Mouse (Mus musculus): ENCODE data around the gene S100a3. TPM values are rescaled to one million over a fixed set of nuclear protein-coding genes. Genes with fewer than 3 reads are reported as not detected.

S100a3 gene
- total and polyA plus RNA-seq, 3 experiments, result 0.03 to 0.04 TPM; not detected in 1

DNA sequence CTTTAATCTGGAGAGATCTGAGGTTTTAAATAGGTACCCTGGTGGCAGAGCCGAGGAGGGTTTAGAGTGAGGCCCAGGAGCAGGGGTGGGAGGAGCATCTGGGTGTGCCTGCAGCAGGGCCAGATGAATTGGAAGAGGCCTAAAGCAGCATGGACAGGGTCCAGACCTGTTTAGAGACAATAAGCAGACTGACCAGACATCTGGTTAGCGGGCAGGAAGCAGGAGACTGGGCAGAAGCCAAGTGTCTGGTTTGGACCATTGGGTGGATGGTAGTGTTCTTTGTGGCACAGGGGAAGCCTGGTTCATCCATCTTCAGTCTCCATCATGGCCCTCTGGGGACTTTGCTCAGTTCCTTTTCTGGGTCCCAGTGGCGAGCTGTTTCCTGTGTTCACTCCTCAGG lies 23.5 kb downstream of the S100a3 start:
- Histone ChIP-seq H3K4me1 (ENCODE audit: control insufficient read depth in 1 of 2, insufficient read depth in 2 of 2, low read length in 2 of 2) (peaks cover 0 to 28% of the 10 kb centered on the region in 2 experiments; a peak in 2 of 4 replicates), H3K27ac (ENCODE audit: control insufficient read depth, low read depth, low read length) (no peak overlapping the region), H3K79me2 (ENCODE audit: control insufficient read depth, insufficient read depth, low read length, poor library complexity) (no peaks in the 10 kb centered on the region), H3K4me3 (ENCODE audit: control insufficient read depth in 1 of 2, insufficient read depth in 1 of 2, low read depth in 2 of 2, low read length in 2 of 2) (no peak overlapping the region), H3K9ac (ENCODE audit: control insufficient read depth, low read depth, low read length, poor library complexity, severe bottlenecking) (no peak overlapping the region), H3K27me3 (ENCODE audit: control insufficient read depth in 1 of 2, insufficient read depth in 2 of 2, low read length in 2 of 2) (peaks cover 5 to 9% of the 10 kb centered on the region in 2 experiments; a peak in 3 of 4 replicates), H3K36me3 (ENCODE audit: control insufficient read depth in 1 of 2, insufficient read depth in 2 of 2, low read length in 2 of 2) (peaks cover 0 to 9% of the 10 kb centered on the region in 2 experiments; a peak in 2 of 4 replicates), H3K9me3 (replicated peaks; ENCODE audit: insufficient read depth, low read length) (no peaks in the 10 kb centered on the region)
- no peak for DNase-seq (ENCODE audit: low read depth, low spot score)
- TF ChIP-seq SMC3 (IDR thresholded peaks at IDR 0.05; ENCODE audit: low read depth, low read length), result no peak
- no peak for TF ChIP-seq TBP (IDR thresholded peaks at IDR 0.05; ENCODE audit: low read depth, low read length)
- no peak for TF ChIP-seq NRF1 (IDR thresholded peaks at IDR 0.05; ENCODE audit: insufficient read depth, low read depth, low read length, poor library complexity, severe bottlenecking)
- no peak for TF ChIP-seq HCFC1 (IDR thresholded peaks at IDR 0.05; ENCODE audit: low read depth, low read length)
- no peak for TF ChIP-seq CTCF (IDR thresholded peaks at IDR 0.05 in 2 of 3, conservative IDR thresholded peaks at IDR 0.05 in 1 of 3; ENCODE audit: control insufficient read depth in 1 of 3, insufficient read depth in 1 of 3, low read depth in 2 of 3, low read length in 3 of 3, poor library complexity in 1 of 3, severe bottlenecking in 1 of 3)
- TF ChIP-seq GATA1 (IDR thresholded peaks at IDR 0.05; ENCODE audit: low read depth, low read length), result no peak
- no peak for TF ChIP-seq POLR2AphosphoS5 (IDR thresholded peaks at IDR 0.05; ENCODE audit: borderline replicate concordance, low read depth, low read length)
- no peak for TF ChIP-seq GABPA (IDR thresholded peaks at IDR 0.05; ENCODE audit: low read depth, low read length)
- no peak for TF ChIP-seq RCOR1 (IDR thresholded peaks at IDR 0.05; ENCODE audit: low read depth, low read length)
- TF ChIP-seq USF1 (IDR thresholded peaks at IDR 0.05; ENCODE audit: low read depth, low read length), result no peak
- no peak for TF ChIP-seq MAFK (IDR thresholded peaks at IDR 0.05; ENCODE audit: borderline replicate concordance, low read depth, low read length)
- TF ChIP-seq ZKSCAN1 (IDR thresholded peaks at IDR 0.05; ENCODE audit: low read depth, low read length), result no peak
- TF ChIP-seq USF2 (IDR thresholded peaks at IDR 0.05; ENCODE audit: borderline replicate concordance in 1 of 2, insufficient read depth in 1 of 2, low read depth in 1 of 2, low read length in 2 of 2), result no peak
- no peak for TF ChIP-seq KAT2A (conservative IDR thresholded peaks at IDR 0.05; ENCODE audit: low read depth, low read length)
- no peak for TF ChIP-seq CHD2 (IDR thresholded peaks at IDR 0.05; ENCODE audit: low read length)
- no peak for TF ChIP-seq POLR2AphosphoS2 (IDR thresholded peaks at IDR 0.05; ENCODE audit: low read length)
- TF ChIP-seq E2F4 (IDR thresholded peaks at IDR 0.05; ENCODE audit: borderline replicate concordance, low read depth, low read length), result no peak
- no peak for TF ChIP-seq SIN3A (IDR thresholded peaks at IDR 0.05; ENCODE audit: low read length)
- no peak for TF ChIP-seq TCF12 (IDR thresholded peaks at IDR 0.05; ENCODE audit: low read depth, low read length)
- TF ChIP-seq TAL1 (IDR thresholded peaks at IDR 0.05; ENCODE audit: low read length), result no peak

DNA sequence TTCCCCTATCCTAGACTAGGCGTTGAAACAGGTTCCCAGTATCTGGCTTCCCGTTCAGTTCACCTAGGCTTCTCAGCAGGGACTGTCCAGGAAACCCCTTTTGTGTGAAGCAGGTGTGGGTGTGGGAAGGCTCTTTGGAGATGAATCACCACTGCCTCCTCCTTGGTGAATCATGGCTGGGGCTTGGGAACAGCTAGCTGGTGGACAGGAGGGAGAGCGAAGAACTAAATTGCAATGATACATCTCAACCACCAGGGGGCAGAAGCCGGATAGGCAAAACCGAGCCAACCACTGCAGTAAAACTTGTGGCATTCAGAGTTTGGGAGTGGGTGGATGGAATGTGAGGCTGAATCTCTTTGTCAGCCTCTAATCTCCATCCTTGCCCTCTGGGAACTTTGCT lies 25.2 kb downstream of the S100a3 start:
- H3K4me1 ChIP-seq (ENCODE audit: control insufficient read depth in 1 of 2, insufficient read depth in 2 of 2, low read length in 2 of 2), result peaks cover 0 to 28% of the 10 kb centered on the region in 2 experiments; a peak in 2 of 4 replicates
- DNase-seq (ENCODE audit: low read depth, low spot score), result peak; percentile 88
- TF ChIP-seq ZKSCAN1 (IDR thresholded peaks at IDR 0.05; ENCODE audit: low read depth, low read length), result no peak
- TF ChIP-seq RCOR1 (IDR thresholded peaks at IDR 0.05; ENCODE audit: low read depth, low read length), result no peak
- no peak for TF ChIP-seq GABPA (IDR thresholded peaks at IDR 0.05; ENCODE audit: low read depth, low read length)
- TF ChIP-seq MAZ (IDR thresholded peaks at IDR 0.05; ENCODE audit: low read depth, low read length), result 0 out of 2 replicates have a peak, but pooled peaks have one; percentile 74
- no peak for TF ChIP-seq MYC (IDR thresholded peaks at IDR 0.05; ENCODE audit: low read depth, low read length)
- TF ChIP-seq MYB (IDR thresholded peaks at IDR 0.05; ENCODE audit: low read depth, low read length), result no peak
- TF ChIP-seq TBP (IDR thresholded peaks at IDR 0.05; ENCODE audit: low read depth, low read length), result no peak
- TF ChIP-seq TAL1 (IDR thresholded peaks at IDR 0.05; ENCODE audit: low read length), result no peak
- TF ChIP-seq ZC3H11A (IDR thresholded peaks at IDR 0.05; ENCODE audit: low read depth, low read length), result peak; percentile 85
- no peak for TF ChIP-seq ELF1 (IDR thresholded peaks at IDR 0.05; ENCODE audit: low read depth, low read length)
- TF ChIP-seq E2F4 (IDR thresholded peaks at IDR 0.05; ENCODE audit: borderline replicate concordance, low read depth, low read length), result no peak
- TF ChIP-seq CHD1 (IDR thresholded peaks at IDR 0.05; ENCODE audit: low read depth, low read length), result no peak
- no peak for TF ChIP-seq UBTF (IDR thresholded peaks at IDR 0.05; ENCODE audit: borderline replicate concordance, insufficient read depth, low read depth, low read length)
- peak in 1 of 2 experiments; percentile 10; a peak in 1 of 4 replicates for TF ChIP-seq EP300 (IDR thresholded peaks at IDR 0.05; ENCODE audit: low read depth in 1 of 2, low read length in 2 of 2)
- TF ChIP-seq MAFK (IDR thresholded peaks at IDR 0.05; ENCODE audit: borderline replicate concordance, low read depth, low read length), result no peak
- no peak for TF ChIP-seq CHD2 (IDR thresholded peaks at IDR 0.05; ENCODE audit: low read length)
- TF ChIP-seq ETS1 (IDR thresholded peaks at IDR 0.05; ENCODE audit: low read depth, low read length), result no peak
- no peak for TF ChIP-seq MXI1 (IDR thresholded peaks at IDR 0.05; ENCODE audit: low read depth, low read length)
- TF ChIP-seq GATA1 (IDR thresholded peaks at IDR 0.05; ENCODE audit: low read depth, low read length), result no peak
- TF ChIP-seq NRF1 (IDR thresholded peaks at IDR 0.05; ENCODE audit: insufficient read depth, low read depth, low read length, poor library complexity, severe bottlenecking), result no peak

More for the DNA sequence above, 25.2 kb downstream of the S100a3 start:
- H3K4me3 ChIP-seq (ENCODE audit: control insufficient read depth in 1 of 2, insufficient read depth in 1 of 2, low read depth in 2 of 2, low read length in 2 of 2), result no peak overlapping the region
- no peaks in the 10 kb centered on the region for H3K79me2 ChIP-seq (ENCODE audit: control insufficient read depth, insufficient read depth, low read length, poor library complexity)
- H3K36me3 ChIP-seq (ENCODE audit: control insufficient read depth in 1 of 2, insufficient read depth in 2 of 2, low read length in 2 of 2), result peaks cover 0 to 9% of the 10 kb centered on the region in 2 experiments; a peak in 2 of 4 replicates
- no peaks in the 10 kb centered on the region for H3K9me3 ChIP-seq (replicated peaks; ENCODE audit: insufficient read depth, low read length)
- H3K27me3 ChIP-seq (ENCODE audit: control insufficient read depth in 1 of 2, insufficient read depth in 2 of 2, low read length in 2 of 2), result no peaks in the 10 kb centered on the region
- H3K9ac ChIP-seq (ENCODE audit: control insufficient read depth, low read depth, low read length, poor library complexity, severe bottlenecking), result no peak overlapping the region
- no peak overlapping the region for H3K27ac ChIP-seq (ENCODE audit: control insufficient read depth, low read depth, low read length)
